Mouse (Mus musculus) bone marrow, adult 2 months (tissue): Measurements from ENCODE around the gene Rnase4. TPM values are rescaled to one million over a fixed set of nuclear protein-coding genes. Genes with fewer than 3 reads are reported as not detected.

ENCODE experiments used
- H3K27ac ChIP-seq: fragments of 200-500 bp; 2 replicates; pipeline ENCODE4 v1.5.1; 2012; ENCODE audit warnings: low read depth, mild to moderate bottlenecking, control low read depth, inconsistent platforms, low read length; ENCODE audit not compliant: control insufficient read depth, poor library complexity, insufficient read depth
- H3K4me1 ChIP-seq: fragments of 200-500 bp; 2 replicates; pipeline ENCODE4 v1.6.1; 2011; ENCODE audit warnings: low read length; ENCODE audit not compliant: control insufficient read depth, insufficient read depth
- H3K4me3 ChIP-seq: fragments of 200-500 bp; replicated peaks from 2 replicates; pipeline ENCODE3; 2011; ENCODE audit warnings: mild to moderate bottlenecking, low read depth, low read length, control low read depth; ENCODE audit not compliant: control insufficient read depth
- CTCF ChIP-seq: fragments of 200-500 bp; IDR thresholded peaks from 2 replicates; pipeline ENCODE4 v1.5.1; 2011; ENCODE audit warnings: low read length, control low read depth; ENCODE audit not compliant: control insufficient read depth, insufficient read depth
- POLR2A ChIP-seq: fragments of 200-500 bp; IDR thresholded peaks from 2 replicates; pipeline ENCODE4 v1.6.1; 2011; ENCODE audit warnings: low read depth, mild to moderate bottlenecking, control low read depth, low read length, borderline replicate concordance; ENCODE audit not compliant: control insufficient read depth
- WGBS: fragments of 180-500 bp; shearing (Covaris S2); methylation state at CpG from one replicate; pipeline ENCODE4 v1.1.7; 2018; 5-methylcytosine and 5-hydroxymethylcytosine counted together
- polyA plus RNA-seq: library from polyadenylated mRNA; stranded (reverse); fragments of >200 nt; gene quantifications from 2 replicates; pipeline ENCODE4 v1.2.4, GENCODE M21; 2011; ENCODE audit warnings: low replicate concordance; ENCODE audit not compliant: missing spikeins, insufficient read depth, insufficient read length

Gene Rnase4
- 3.1 and 8.7 TPM in 2 replicates for polyA plus RNA-seq

DNA sequence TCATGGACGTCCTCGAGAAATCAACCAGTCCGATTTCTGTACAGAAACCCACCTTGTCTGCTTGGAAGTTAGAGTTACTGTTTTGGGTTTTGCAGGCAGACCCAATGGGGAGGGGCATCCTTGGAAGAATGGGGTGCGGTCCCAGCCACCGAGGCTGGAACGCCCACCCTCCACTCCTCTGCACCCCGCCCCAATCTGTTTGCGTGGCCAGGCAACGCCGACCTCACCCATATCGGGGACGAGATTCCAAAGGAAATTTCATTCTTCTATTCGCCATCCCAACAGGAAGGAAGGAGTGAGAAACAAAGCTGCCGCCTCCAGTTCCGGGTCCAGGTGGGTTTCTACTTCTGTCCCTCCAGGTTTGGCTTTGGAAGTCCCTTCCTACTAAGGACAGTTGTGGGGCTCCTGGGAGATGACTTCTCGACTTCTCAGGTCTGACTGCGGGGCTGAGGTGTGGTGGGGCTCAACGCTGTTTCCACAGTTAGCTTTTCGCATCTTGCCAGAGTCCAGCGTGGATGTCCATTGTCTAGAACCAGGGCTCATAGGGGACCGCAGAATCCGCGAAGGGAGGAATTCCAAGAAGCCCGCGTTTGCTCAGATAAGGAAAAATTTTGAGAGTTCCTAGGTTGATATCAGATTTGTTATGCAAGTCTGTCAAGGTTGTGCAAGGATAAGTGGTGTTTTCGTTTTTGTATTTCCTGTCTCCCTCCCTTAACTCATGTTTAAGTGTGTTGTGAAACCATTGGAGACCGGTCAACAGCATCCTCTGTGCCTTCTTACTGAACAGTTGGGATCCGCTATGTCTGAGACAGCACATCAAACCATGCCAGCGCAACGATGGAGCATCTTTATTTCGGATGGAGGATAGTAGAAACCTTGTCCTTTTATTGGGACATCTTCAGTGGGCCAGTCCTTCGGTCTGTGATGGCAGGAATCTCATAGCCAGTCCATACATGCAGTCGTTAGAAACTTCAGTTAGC is at the start of gene Rnase4, which contains the start of gene Ang:
Gene Rnase4 (plus strand): TSS at position 157 of the 980 bp plus-strand sequence.
Gene Ang (plus strand): TSS at position 230 of the 980 bp plus-strand sequence.
- TF ChIP-seq POLR2A (0 out of 2 replicates have a peak, but pooled peaks have one; percentile 7), CTCF (no peak)
- 12% methylated on average over 33 of the region's 33 CpGs for WGBS
- peak within 1 kb of the TSS; percentile 75 for H3K4me3 ChIP-seq
- H3K4me1 ChIP-seq, result peaks cover 3% of the 10 kb centered on the region; the same call in 1 of the 2 replicates
- H3K27ac ChIP-seq, result peak within 1 kb of the TSS; percentile 92

DNA sequence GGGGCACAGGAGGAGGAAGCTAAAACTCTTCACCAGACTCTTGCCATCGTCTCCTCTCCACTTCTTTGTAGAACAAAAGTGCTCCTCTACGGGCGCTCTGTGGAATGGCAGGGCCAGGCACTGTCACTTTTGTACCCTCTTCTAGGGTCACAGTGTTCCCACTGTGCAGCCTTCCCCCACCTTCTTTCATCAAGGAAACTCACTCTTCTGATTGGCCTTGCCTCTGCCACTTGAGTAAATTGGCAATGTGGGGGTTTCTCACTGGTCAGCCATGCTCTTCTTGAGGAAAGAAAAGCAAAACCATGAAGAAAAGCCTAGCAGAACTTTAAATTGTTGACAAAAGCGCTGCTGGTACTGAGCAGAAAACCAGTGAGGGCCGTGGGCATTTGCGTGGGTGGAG is 49.1 kb upstream of the Rnase4 start, which contains the start of gene Rnase9:
Gene Rnase9 (minus strand): TSS at position 101 of the 400 bp plus-strand sequence.
- TF ChIP-seq POLR2A (no peak), CTCF (no peak)
- no peak within 1 kb of the TSS for H3K27ac ChIP-seq
- H3K4me3 ChIP-seq, result no peak within 1 kb of the TSS
- 89% methylated on average over 6 of the region's 6 CpGs for WGBS
- no peaks in the 10 kb centered on the region for H3K4me1 ChIP-seq

DNA sequence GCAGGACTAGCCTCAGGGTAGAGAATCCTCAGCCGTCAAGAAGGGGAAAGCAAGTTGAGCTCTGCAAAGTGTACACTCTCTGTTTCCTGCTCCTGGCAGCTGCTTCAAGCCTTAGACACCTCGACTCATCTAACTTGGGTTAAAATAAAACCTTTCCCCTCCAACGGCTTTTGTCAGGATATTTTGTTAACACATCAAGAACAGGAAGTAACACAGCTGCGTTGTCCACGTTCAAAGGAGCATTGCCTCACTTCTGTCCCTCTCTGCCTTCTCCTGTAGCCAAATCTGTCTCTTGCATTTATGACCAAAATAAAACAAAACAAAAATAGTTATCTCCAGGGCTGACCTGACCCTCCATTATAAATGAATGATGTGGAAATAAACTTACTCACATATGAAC is 43.0 kb upstream of the Rnase4 start:
- peaks cover 2% of the 10 kb centered on the region for H3K4me1 ChIP-seq
- under 1% methylated on average over 5 of the region's 5 CpGs for WGBS
- TF ChIP-seq CTCF (no peak), POLR2A (no peak)
- no peak overlapping the region for H3K4me3 ChIP-seq
- no peak overlapping the region for H3K27ac ChIP-seq

DNA sequence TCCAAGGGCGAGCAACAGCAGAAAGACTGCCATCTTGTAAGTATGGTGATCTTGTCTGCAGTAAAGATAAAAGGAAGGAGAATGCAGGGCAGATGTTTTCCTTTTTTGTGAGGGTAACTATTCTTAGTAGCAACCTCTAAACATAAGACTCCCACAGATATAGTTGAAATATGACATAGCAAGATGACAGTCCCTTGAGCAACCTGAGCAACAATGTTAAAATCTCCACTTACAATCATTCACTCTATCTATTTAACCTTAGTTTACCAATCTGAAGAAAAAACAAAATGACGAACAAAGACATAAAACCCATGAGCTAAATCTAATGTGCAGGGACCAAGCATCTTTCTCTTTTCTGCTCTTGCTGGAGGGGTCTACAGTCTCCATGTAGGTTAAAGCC is 40.8 kb upstream of the Rnase4 start, which contains the start of gene Rnase11:
Gene Rnase11 (minus strand): TSS at position 101 of the 400 bp plus-strand sequence.
- TF ChIP-seq CTCF (no peak), POLR2A (no peak)
- 73% methylated on average over 2 of the region's 2 CpGs for WGBS
- Histone ChIP-seq H3K27ac (no peak within 1 kb of the TSS), H3K4me3 (no peak within 1 kb of the TSS), H3K4me1 (peaks cover 2% of the 10 kb centered on the region)

DNA sequence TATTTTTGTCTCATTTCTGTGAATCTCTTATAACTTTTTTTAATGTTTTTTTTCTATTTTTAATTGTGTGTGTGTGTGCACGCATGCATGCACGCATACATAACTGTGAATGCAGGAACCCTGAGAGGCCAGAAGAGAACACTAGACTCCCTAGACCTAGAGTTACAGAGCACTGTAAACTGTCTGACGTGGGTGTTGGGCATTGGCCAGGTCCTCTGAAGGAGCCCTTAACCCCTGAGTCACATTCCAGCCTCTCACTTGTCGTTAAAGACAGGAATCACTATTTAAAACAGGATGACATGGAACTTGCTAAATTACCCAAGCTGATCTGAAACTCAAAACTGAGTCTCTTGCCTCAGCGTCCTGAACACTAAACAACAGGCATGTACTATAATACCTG is 38.9 kb upstream of the Rnase4 start:
- 70% methylated on average over 5 of the region's 5 CpGs for WGBS
- TF ChIP-seq CTCF, result no peak
- TF ChIP-seq POLR2A, result no peak
- Histone ChIP-seq H3K27ac (no peak overlapping the region), H3K4me1 (peaks cover 2% of the 10 kb centered on the region), H3K4me3 (no peak overlapping the region)

DNA sequence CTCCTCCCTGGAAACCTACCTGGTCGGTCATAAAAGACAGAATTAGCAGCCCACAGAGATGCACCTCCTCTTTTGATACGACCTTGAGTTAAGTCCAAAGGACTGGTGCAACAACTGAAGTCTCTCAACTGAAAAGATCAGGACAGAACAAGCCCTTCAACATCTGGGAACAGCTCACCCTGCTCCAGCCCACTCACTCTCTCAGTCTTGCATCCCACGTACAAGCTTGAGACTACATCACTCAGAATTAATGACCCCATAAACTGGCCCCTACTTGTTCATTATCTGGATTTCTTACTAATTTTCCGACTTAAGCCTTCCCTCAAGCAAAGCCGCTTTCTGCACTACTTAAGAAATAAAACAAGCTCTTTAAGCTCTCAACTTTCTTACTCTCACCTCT is 37.7 kb upstream of the Rnase4 start:
- Histone ChIP-seq H3K4me1 (no peaks in the 10 kb centered on the region; the same call in none of the 2 replicates), H3K27ac (no peak overlapping the region), H3K4me3 (no peak overlapping the region)
- TF ChIP-seq CTCF, result no peak
- TF ChIP-seq POLR2A, result no peak
- WGBS, result 78% methylated on average over 5 of the region's 5 CpGs

DNA sequence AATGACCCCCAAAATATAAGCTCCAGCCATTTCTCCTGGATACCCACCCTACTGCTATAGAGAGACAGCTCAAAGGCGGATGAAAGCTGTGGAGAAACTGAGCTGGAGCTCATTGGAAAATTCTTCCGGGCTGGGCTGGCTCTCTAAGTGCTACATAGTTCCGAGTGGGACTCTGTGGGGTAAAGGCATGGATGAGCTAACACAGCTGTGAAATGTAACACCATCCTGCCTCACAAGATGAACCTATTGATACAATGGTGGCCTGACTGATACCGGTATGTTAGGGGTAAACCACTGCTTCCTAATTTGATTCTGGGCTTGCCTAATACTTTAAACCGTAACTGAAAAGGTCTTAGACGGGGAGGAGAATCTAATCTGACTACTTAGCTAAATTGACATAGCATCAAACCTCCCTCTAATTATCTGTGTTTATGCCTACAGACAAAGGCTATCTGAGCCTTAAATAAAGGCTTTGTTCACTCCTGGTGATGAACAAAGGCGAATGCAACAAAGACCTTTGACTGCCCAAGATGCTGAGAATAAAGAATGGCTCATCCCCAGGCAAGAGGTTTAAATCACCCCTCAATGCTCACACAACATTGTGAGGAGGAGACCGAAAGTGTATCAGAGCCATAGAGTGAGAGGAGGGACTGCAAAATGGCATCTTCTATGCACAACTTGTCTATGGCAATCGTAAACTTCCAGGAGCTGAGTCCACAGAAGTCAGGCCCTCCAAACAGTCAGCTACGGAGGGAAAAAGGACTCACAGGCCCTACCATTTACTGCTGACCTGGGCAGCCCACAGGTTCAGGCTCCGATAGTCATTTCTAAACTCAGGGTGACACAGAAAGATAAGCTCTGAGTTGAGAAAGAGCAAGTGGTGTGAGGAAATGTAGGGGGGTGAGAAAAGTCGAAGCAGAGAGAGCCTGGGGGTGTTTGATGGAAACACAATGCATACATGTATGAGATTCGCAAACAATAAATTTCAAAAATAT is 36.3 kb upstream of the Rnase4 start:
- no peaks in the 10 kb centered on the region; the same call in none of the 2 replicates for H3K4me1 ChIP-seq
- WGBS, result 53% methylated on average over 13 of the region's 13 CpGs
- TF ChIP-seq CTCF (no peak), POLR2A (no peak)
- H3K27ac ChIP-seq, result peak overlapping the region; percentile 27; the same call in 1 of the 2 replicates
- no peak overlapping the region for H3K4me3 ChIP-seq
